Mouse (Mus musculus) hindbrain, embryonic 14.5 days (tissue): ENCODE measurements around the gene Npepl1. TPM values are rescaled to one million over a fixed set of nuclear protein-coding genes. Genes with fewer than 3 reads are reported as not detected.

Experiments used
- ATAC-seq: fragments of 200-750 bp; cut with Nextera tagmentation; 2 replicates; pipeline ENCODE4 v1.8.0; 2017; ENCODE audit warnings: moderate number of reproducible peaks, mild to moderate bottlenecking, moderate TSS enrichment, moderate library complexity; ENCODE audit not compliant: low FRiP score
- DNase-seq: peaks from one replicate; pipeline ENCODE4 v3.0.0-alpha.2; 2015; ENCODE audit warnings: low spot score
- H3K27ac ChIP-seq: fragments of 300-500 bp; sonication (generic); 2 replicates; pipeline ENCODE4 v1.5.1; 2014; ENCODE audit warnings: mild to moderate bottlenecking, moderate library complexity
- H3K27me3 ChIP-seq: fragments of 300-500 bp; sonication (generic); 2 replicates; pipeline ENCODE4 v1.6.1; 2014; ENCODE audit warnings: mild to moderate bottlenecking, low read length, mixed read lengths; ENCODE audit not compliant: control insufficient read depth, insufficient read depth
- H3K36me3 ChIP-seq: fragments of 300-500 bp; sonication (generic); replicated peaks from 2 replicates; pipeline ENCODE4 v1.6.1; 2014; ENCODE audit not compliant: control insufficient read depth, insufficient read depth
- H3K4me1 ChIP-seq: fragments of 300-500 bp; sonication (generic); replicated peaks from 2 replicates; pipeline ENCODE4 v1.6.1; 2014; ENCODE audit warnings: antibody characterized with exemption, low read length, mixed read lengths; ENCODE audit not compliant: control insufficient read depth, insufficient read depth
- H3K4me2 ChIP-seq: fragments of 300-500 bp; sonication (generic); replicated peaks from 2 replicates; pipeline ENCODE4 v1.6.1; 2014; ENCODE audit warnings: mild to moderate bottlenecking, moderate library complexity
- H3K4me3 ChIP-seq: fragments of 300-500 bp; sonication (generic); replicated peaks from 2 replicates; pipeline ENCODE4 v1.5.1; 2014; ENCODE audit warnings: mild to moderate bottlenecking, low read length
- H3K9ac ChIP-seq: fragments of 300-500 bp; sonication (generic); 2 replicates; pipeline ENCODE4 v1.6.1; 2014
- H3K9me3 ChIP-seq: fragments of 300-500 bp; sonication (generic); 2 replicates; pipeline ENCODE4 v1.6.1; 2016; ENCODE audit warnings: low read length; ENCODE audit not compliant: control insufficient read depth
- WGBS: fragments of 180-500 bp; shearing (Covaris S2); extraction: QIAGEN DNeasy Blood & Tissue Kit; methylation state at CpG from one replicate; pipeline ENCODE4 v1.1.7; 2014; 5-methylcytosine and 5-hydroxymethylcytosine counted together
- polyA plus RNA-seq: library from polyadenylated mRNA; unstranded; fragments of >200 nt; fragmentation: Nextera tagmentation; extraction: Ambion mirVana; gene quantifications from 2 replicates; pipeline ENCODE4 v1.2.1, GENCODE M21; 2014

Gene Npepl1
- polyA plus RNA-seq, 1 experiment from 2014 or later = 14.6 TPM

DNA sequence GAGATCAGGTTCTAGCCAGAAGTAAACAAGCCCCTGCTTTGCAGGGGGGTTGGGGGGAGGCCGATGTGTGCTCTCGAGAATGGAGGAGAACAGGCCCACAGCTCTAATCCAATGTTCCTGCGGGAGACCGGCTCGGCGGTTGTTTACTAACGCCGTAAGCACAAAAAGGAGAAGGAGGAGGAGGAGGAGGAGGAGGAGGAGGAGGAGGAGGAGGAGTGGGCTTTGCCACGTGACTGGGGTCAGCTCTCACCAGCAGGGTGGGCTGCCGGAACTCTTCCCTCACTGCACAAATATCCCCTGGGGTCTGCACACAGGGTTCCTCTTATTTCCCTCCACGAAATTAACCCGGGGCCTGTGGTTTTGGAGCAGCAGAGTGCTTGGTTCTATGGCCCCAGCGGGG, 35.5 kb upstream of the Npepl1 start:
- no peaks in the 10 kb centered on the region for H3K27me3 ChIP-seq
- peak overlapping the region; percentile 78 for H3K4me3 ChIP-seq
- H3K9ac ChIP-seq = peak overlapping the region; percentile 81
- no peaks in the 10 kb centered on the region for H3K36me3 ChIP-seq
- DNase-seq (peak; percentile 42), ATAC-seq (0 out of 2 replicates have a peak, but pooled peaks have one; percentile 28)
- 3% methylated on average over 11 of the region's 13 CpGs for WGBS
- H3K9me3 ChIP-seq = no peaks in the 10 kb centered on the region
- peak overlapping the region; percentile 98 for H3K4me2 ChIP-seq
- H3K27ac ChIP-seq = peak overlapping the region; percentile 88
- peaks cover 35% of the 10 kb centered on the region for H3K4me1 ChIP-seq

GRCm38 (mm10) chr2:174075072-174075570, 35.0 kb upstream of the Npepl1 start:
- H3K27ac ChIP-seq = peak overlapping the region; percentile 88
- DNase-seq (peak; percentile 36), ATAC-seq (0 out of 2 replicates have a peak, but pooled peaks have one; percentile 4)
- no peaks in the 10 kb centered on the region for H3K9me3 ChIP-seq
- peak overlapping the region; percentile 78 for H3K4me3 ChIP-seq
- no peaks in the 10 kb centered on the region for H3K36me3 ChIP-seq
- H3K27me3 ChIP-seq = no peaks in the 10 kb centered on the region
- WGBS = 2% methylated on average over 22 of the region's 22 CpGs
- peak overlapping the region; percentile 81 for H3K9ac ChIP-seq
- peaks cover 35% of the 10 kb centered on the region for H3K4me1 ChIP-seq
- H3K4me2 ChIP-seq = peak overlapping the region; percentile 98

DNA sequence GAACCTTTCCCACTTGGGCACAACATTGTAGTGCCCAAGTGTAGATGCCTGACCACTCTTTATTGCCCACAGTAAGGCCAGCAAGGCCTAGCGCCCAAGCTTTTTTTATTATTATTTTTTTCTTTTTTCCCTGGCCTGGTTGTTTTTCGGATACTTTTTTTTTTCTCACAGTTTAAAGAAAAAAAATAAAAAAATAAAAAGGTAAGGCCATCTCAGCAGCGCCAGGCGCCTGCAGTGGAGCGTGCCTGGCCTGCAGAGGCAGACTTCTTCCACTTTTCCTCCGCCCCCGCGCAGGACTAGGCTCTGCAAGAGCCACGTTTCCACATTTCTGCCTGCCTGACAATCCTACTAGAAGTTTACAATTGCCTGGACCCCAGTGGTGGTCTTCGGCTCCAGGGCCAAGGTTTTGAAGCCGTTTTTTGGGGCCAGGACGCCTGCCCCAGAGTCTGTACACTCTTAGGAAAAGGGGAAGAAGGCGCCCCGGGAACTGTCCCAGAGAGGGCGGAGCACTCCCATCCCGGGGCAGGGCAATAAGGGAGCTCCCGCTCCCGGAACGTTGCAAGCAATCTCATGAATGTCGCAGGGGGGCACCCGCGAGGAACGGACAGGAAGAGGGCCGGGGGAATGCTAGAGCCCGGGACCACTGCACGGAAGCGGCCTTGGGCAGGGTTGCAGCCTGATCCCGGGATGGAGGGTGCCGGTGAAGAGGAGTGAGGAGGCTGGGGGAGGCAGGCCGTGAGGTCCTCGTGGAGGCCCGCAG, 34.3 kb upstream of the Npepl1 start, which contains the start of gene Stx16:
Stx16 (plus strand) TSS at position 636 of the 760 bp plus-strand sequence.
- peaks cover 40% of the 10 kb centered on the region for H3K4me1 ChIP-seq
- H3K9ac ChIP-seq = peak within 1 kb of the TSS; percentile 81
- no peaks in the 10 kb centered on the region for H3K9me3 ChIP-seq
- peak within 1 kb of the TSS; percentile 98 for H3K4me2 ChIP-seq
- DNase-seq (peak; percentile 84), ATAC-seq (peak; percentile 93)
- no peaks in the 10 kb centered on the region for H3K36me3 ChIP-seq
- H3K27me3 ChIP-seq = no peaks in the 10 kb centered on the region
- 1% methylated on average over 32 of the region's 32 CpGs for WGBS
- H3K4me3 ChIP-seq = peak within 1 kb of the TSS; percentile 78
- H3K27ac ChIP-seq = peak within 1 kb of the TSS; percentile 88

DNA sequence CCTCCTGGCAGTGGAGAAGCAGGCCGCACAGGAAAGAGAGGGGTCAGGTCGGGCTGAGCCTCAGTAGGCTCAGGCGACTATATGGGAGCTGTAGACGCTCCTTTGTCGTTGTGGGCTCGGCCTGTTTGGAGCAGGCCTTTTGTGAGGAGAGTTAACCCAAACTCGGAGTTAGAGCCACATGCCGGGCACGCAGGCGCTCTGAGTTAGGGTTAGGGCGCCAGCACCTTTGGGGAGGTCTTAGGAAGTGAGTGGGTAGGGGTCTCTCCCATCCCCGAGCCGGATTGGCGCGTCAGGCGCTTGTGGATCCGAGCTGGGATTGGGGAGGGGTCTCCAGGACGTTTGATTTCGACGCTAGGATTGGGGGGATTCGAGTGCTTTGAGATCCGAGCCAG, 33.7 kb upstream of the Npepl1 start:
- no peaks in the 10 kb centered on the region for H3K9me3 ChIP-seq
- ATAC-seq (peak; percentile 68), DNase-seq (no peak)
- no peaks in the 10 kb centered on the region for H3K36me3 ChIP-seq
- no peaks in the 10 kb centered on the region for H3K27me3 ChIP-seq
- peaks cover 40% of the 10 kb centered on the region for H3K4me1 ChIP-seq
- 2% methylated on average over 22 of the region's 22 CpGs for WGBS
- peak overlapping the region; percentile 88 for H3K27ac ChIP-seq
- peak overlapping the region; percentile 78 for H3K4me3 ChIP-seq
- H3K9ac ChIP-seq = peak overlapping the region; percentile 81
- peak overlapping the region; percentile 98 for H3K4me2 ChIP-seq

GRCm38 (mm10) chr2:174077004-174077695, 33.0 kb upstream of the Npepl1 start:
- no peak for DNase-seq
- H3K27me3 ChIP-seq = no peaks in the 10 kb centered on the region
- H3K4me2 ChIP-seq = peak overlapping the region; percentile 98
- peak overlapping the region; percentile 88 for H3K27ac ChIP-seq
- under 1% methylated on average over 19 of the region's 19 CpGs for WGBS
- ATAC-seq = no peak
- peak overlapping the region; percentile 78 for H3K4me3 ChIP-seq
- no peaks in the 10 kb centered on the region for H3K36me3 ChIP-seq
- H3K9me3 ChIP-seq = no peaks in the 10 kb centered on the region
- H3K4me1 ChIP-seq = peaks cover 40% of the 10 kb centered on the region
- peak overlapping the region; percentile 81 for H3K9ac ChIP-seq

- Histone ChIP-seq H3K27ac (peak overlapping the region; percentile 88), H3K9ac (peak overlapping the region; percentile 81; the same call in 1 of the 2 replicates), H3K4me2 (peak overlapping the region; percentile 98), H3K36me3 (no peaks in the 10 kb centered on the region), H3K27me3 (no peaks in the 10 kb centered on the region), H3K9me3 (no peaks in the 10 kb centered on the region), H3K4me1 (peaks cover 40% of the 10 kb centered on the region), H3K4me3 (peak overlapping the region; percentile 78)
- WGBS = 6% methylated on average over 11 of the region's 11 CpGs
- DNase-seq (no peak), ATAC-seq (no peak)
These were observed 32.3 kb upstream of the Npepl1 start for GRCm38 (mm10) chr2:174077776-174078338.

DNA sequence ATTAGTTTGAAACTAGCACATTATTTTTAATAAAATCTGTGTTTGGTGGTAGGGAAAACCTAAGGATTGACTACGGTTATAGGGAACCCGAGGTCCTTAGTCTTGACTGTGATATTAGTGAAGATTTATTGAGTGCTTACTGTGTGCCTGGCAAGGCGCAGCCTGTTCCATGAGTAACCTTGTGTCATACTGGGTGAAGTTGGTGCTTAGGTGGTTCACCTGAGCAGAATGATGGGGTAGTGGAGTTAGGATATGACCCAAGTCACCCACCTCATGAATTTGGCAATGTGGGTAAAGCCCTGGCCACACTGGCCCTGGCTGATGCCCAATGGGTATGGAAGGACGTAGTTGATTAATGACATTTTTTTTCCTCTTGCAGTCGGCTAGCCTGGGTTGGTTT, 28.3 kb upstream of the Npepl1 start:
- no peak overlapping the region for H3K4me3 ChIP-seq
- H3K9me3 ChIP-seq = no peaks in the 10 kb centered on the region
- DNase-seq (no peak), ATAC-seq (no peak)
- H3K4me2 ChIP-seq = no peak overlapping the region
- 72% methylated on average over 5 of the region's 5 CpGs for WGBS
- H3K9ac ChIP-seq = no peak overlapping the region
- H3K27me3 ChIP-seq = no peaks in the 10 kb centered on the region
- peaks cover 21% of the 10 kb centered on the region for H3K4me1 ChIP-seq
- H3K36me3 ChIP-seq = no peaks in the 10 kb centered on the region
- no peak overlapping the region for H3K27ac ChIP-seq

DNA sequence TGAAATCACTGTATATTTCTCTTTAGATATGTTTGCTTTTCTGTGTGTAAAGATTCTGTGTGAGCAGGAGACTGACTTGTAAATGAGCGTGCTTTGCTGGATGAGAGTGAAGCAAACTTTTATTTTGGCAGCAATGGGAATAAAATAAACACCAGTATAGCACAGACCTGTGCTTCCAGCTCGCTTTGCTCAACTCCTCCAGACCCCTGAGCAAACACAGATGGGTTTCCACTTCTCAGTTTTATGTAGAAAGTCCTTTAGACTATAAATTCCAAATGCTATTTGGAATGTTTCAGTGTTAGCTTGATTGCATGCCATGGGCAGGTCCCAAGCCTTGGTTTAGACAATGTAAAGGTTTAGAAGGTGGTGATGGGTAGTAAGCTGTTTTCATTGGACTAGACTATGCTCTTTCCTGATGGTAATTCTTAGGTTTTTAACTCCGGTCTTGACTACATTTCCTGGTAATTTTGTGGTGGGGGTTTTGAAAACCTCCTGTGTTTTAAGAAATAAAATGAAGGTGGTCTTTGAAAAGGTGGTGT, 27.7 kb upstream of the Npepl1 start:
- Histone ChIP-seq H3K4me3 (no peak overlapping the region), H3K36me3 (no peaks in the 10 kb centered on the region), H3K27me3 (no peaks in the 10 kb centered on the region), H3K4me2 (no peak overlapping the region), H3K27ac (no peak overlapping the region), H3K9ac (no peak overlapping the region), H3K4me1 (peaks cover 15% of the 10 kb centered on the region), H3K9me3 (no peaks in the 10 kb centered on the region)
- DNase-seq = no peak
- 91% methylated on average over 3 of the region's 3 CpGs for WGBS
- no peak for ATAC-seq

DNA sequence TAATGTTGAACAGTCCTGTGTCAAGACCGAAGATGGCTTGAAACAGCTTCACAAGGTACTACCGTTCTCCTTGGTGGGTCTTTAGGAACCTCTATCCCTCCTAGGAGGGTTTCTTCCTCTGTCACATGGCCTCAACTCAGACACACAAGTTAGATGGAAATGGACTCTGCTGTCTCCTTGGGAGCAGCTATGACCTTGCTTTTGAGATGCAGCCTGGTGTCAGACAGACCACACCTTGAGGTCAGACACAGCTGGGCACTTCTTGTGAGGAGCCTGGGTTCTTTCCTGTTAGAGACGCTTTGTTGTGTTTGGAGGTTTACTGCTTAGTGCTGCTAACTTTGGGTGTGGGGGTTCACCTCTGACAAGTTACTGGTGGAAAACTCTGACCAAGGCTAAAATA, 15.1 kb upstream of the Npepl1 start:
- peaks cover 14% of the 10 kb centered on the region for H3K36me3 ChIP-seq
- H3K4me3 ChIP-seq = no peak overlapping the region
- H3K27ac ChIP-seq = no peak overlapping the region
- ATAC-seq = no peak
- H3K9ac ChIP-seq = no peak overlapping the region
- no peaks in the 10 kb centered on the region for H3K27me3 ChIP-seq
- 94% methylated on average over 3 of the region's 3 CpGs for WGBS
- H3K9me3 ChIP-seq = no peaks in the 10 kb centered on the region
- no peak overlapping the region for H3K4me2 ChIP-seq
- H3K4me1 ChIP-seq = no peaks in the 10 kb centered on the region
- no peak for DNase-seq
